Mouse (Mus musculus) hindbrain, embryonic 10.5 days (tissue): ENCODE results near the gene Slc16a10. TPM values are rescaled to one million over a fixed set of nuclear protein-coding genes. Genes with fewer than 3 reads are reported as not detected.
A peak's percentile ranks its signal among the peaks of the same experiment; 100 is the strongest.

ENCODE experiments used
- DNase-seq: peaks from one replicate; pipeline ENCODE4 v3.0.0-alpha.2; 2017; ENCODE audit warnings: low spot score
- H3K27ac ChIP-seq: fragments of 300-500 bp; sonication (generic); 2 replicates; pipeline ENCODE4 v1.5.1; 2016; ENCODE audit warnings: mild to moderate bottlenecking, moderate library complexity
- H3K27me3 ChIP-seq: fragments of 300-500 bp; sonication (generic); 2 replicates; pipeline ENCODE4 v1.6.1; 2016; ENCODE audit warnings: mild to moderate bottlenecking; ENCODE audit not compliant: poor library complexity, insufficient read depth, severe bottlenecking
- H3K36me3 ChIP-seq: fragments of 300-500 bp; sonication (generic); 2 replicates; pipeline ENCODE4 v1.6.1; 2016; ENCODE audit warnings: mild to moderate bottlenecking, moderate library complexity
- H3K4me1 ChIP-seq: fragments of 300-500 bp; sonication (generic); replicated peaks from 2 replicates; pipeline ENCODE4 v1.6.1; 2016; ENCODE audit warnings: mild to moderate bottlenecking
- H3K4me3 ChIP-seq: fragments of 300-500 bp; sonication (generic); 2 replicates; pipeline ENCODE4 v1.5.1; 2016; ENCODE audit warnings: mild to moderate bottlenecking, moderate library complexity
- H3K9me3 ChIP-seq: fragments of 300-500 bp; sonication (generic); 2 replicates; pipeline ENCODE4 v1.6.1; 2016; ENCODE audit warnings: mild to moderate bottlenecking, moderate library complexity
- WGBS: fragments of 180-500 bp; shearing (Covaris S2); methylation state at CpG from one replicate; pipeline ENCODE4 v1.1.7; 2016; 5-methylcytosine and 5-hydroxymethylcytosine counted together
- polyA plus RNA-seq: library from polyadenylated mRNA; unstranded; fragments of >200 nt; fragmentation: Nextera tagmentation; extraction: Ambion mirVana; gene quantifications from 2 replicates; pipeline ENCODE4 v1.2.1, GENCODE M21; 2016

The Slc16a10 gene
- 8.7 and 10.3 TPM in 2 replicates for polyA plus RNA-seq

DNA sequence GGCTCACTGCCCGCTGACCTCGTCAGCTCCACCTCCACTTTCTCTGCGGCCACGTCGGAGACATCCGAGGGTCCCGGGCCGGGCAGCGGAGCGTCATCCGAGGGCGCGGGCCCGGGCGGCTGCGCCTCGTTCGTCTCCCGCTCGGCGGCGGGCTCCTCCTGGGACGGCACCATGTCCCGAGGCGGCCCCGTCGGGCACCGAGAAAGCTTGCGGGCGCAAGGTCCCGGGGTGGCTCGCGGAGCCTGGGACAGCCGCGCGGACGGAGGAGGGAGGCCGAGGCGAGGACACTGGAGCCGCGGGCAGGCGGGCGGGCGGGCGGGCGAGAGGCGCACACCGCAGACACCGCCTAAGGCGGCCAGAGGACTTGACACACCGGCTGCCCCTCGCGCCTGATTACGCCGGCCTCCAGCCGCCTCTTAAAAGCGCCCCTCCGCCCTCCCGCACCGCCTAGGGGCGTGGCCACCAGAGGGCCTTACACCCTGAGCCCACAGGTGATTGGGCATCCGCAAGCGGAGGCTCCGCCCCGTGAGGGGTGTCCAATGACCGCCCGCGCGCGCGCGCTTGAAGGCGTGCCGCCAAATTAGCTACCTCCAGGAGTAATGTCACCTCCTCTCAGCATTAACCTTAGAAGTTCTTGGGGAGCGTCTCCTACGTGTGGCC lies at the start of gene Slc16a10:
Gene Slc16a10, minus strand, starts transcription at position 395 of the 660 bp plus-strand sequence.
- under 1% methylated on average over 76 of the region's 76 CpGs for whole genome bisulfite sequencing
- peaks cover 16% of the 10 kb centered on the region for H3K4me1 ChIP-seq
- H3K36me3 ChIP-seq: no peaks in the 10 kb centered on the region
- peaks cover 20% of the 10 kb centered on the region for H3K27me3 ChIP-seq
- H3K4me3 ChIP-seq: peak within 1 kb of the TSS; percentile 79
- H3K27ac ChIP-seq: peak within 1 kb of the TSS; percentile 89
- no peaks in the 10 kb centered on the region for H3K9me3 ChIP-seq
- DNase-seq: peak; percentile 92

GRCm38 (mm10) chr10:40191338-40191979 lies 49.4 kb upstream of the Slc16a10 start:
- H3K27ac ChIP-seq: 0 out of 2 replicates have a peak overlapping the region, but pooled peaks have one; percentile 29
- peaks cover 22% of the 10 kb centered on the region for H3K4me1 ChIP-seq
- H3K4me3 ChIP-seq: no peak overlapping the region
- 55% methylated on average over 22 of the region's 22 CpGs for WGBS
- no peaks in the 10 kb centered on the region for H3K9me3 ChIP-seq
- peak; percentile 9 for DNase-seq
- H3K27me3 ChIP-seq: no peaks in the 10 kb centered on the region
- no peaks in the 10 kb centered on the region for H3K36me3 ChIP-seq

GRCm38 (mm10) chr10:40190871-40191270 lies 48.8 kb upstream of the Slc16a10 start:
- 85% methylated on average over 8 of the region's 8 CpGs for WGBS
- no peak for DNase-seq
- H3K36me3 ChIP-seq: no peaks in the 10 kb centered on the region
- H3K27me3 ChIP-seq: no peaks in the 10 kb centered on the region
- no peak overlapping the region for H3K4me3 ChIP-seq
- no peaks in the 10 kb centered on the region for H3K9me3 ChIP-seq
- H3K27ac ChIP-seq: no peak overlapping the region
- peaks cover 22% of the 10 kb centered on the region for H3K4me1 ChIP-seq

- DNase-seq: no peak
- Histone ChIP-seq H3K9me3 (no peaks in the 10 kb centered on the region), H3K27ac (no peak overlapping the region), H3K36me3 (no peaks in the 10 kb centered on the region), H3K4me1 (peaks cover 22% of the 10 kb centered on the region), H3K4me3 (no peak overlapping the region), H3K27me3 (no peaks in the 10 kb centered on the region)
- WGBS: 88% methylated on average over 2 of the region's 2 CpGs
These were observed 47.6 kb upstream of the Slc16a10 start for GRCm38 (mm10) chr10:40189689-40190088.

DNA sequence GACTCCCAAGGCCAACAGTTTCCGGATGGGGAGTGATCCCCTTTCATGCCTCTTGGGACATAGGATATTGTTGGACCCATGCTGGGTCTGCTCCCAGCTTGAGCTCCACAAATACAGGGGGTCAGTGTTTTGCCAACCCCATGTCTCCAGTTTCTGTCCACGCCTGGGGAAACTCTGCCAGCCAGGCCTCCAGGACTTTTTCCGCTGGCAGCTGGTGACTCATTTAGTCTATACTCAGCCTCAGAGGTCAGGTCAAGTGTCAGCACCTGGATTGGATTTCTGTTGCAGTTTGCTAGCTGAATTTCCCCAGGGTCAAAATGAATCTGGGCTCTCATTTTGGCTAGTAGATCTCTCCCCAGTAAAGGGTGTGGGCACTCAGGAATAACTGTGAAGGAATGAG lies 46.8 kb upstream of the Slc16a10 start:
- H3K9me3 ChIP-seq: no peaks in the 10 kb centered on the region
- 54% methylated on average over 3 of the region's 3 CpGs for WGBS
- peaks cover 22% of the 10 kb centered on the region for H3K4me1 ChIP-seq
- peak; percentile 17 for DNase-seq
- H3K27me3 ChIP-seq: no peaks in the 10 kb centered on the region
- H3K36me3 ChIP-seq: no peaks in the 10 kb centered on the region
- no peak overlapping the region for H3K4me3 ChIP-seq
- no peak overlapping the region for H3K27ac ChIP-seq

DNA sequence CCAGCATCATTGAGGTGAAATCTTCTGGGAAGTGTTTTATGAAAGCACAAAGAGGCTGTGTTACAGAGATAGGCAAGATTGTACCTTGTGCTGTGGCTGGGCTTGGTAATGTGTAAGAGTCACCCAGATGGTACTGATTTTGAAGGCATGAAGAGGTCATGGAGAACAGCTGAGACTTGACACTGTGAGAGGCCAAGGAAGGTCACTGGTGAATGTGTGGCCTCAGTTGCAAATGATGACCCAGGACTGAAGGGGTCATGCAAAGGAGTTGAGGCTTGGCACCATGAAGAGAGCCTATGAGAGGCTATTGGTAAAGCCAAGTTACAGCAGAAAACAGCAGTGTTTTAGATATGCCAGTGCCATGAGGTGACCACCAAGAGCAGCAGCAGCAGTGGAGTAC lies 43.9 kb upstream of the Slc16a10 start:
- Histone ChIP-seq H3K27me3 (no peaks in the 10 kb centered on the region), H3K9me3 (no peaks in the 10 kb centered on the region), H3K27ac (no peak overlapping the region), H3K36me3 (no peaks in the 10 kb centered on the region), H3K4me3 (no peak overlapping the region), H3K4me1 (0 out of 2 replicates have a peak, but pooled peaks cover 7% of the 10 kb centered on the region)
- peak; percentile 33 for DNase-seq

GRCm38 (mm10) chr10:40180011-40180410 lies 38.0 kb upstream of the Slc16a10 start:
- H3K36me3 ChIP-seq: no peaks in the 10 kb centered on the region
- no peak for DNase-seq
- H3K27me3 ChIP-seq: no peaks in the 10 kb centered on the region
- no peak overlapping the region for H3K4me3 ChIP-seq
- no peak overlapping the region for H3K27ac ChIP-seq
- no peaks in the 10 kb centered on the region for H3K9me3 ChIP-seq
- no peaks in the 10 kb centered on the region for H3K4me1 ChIP-seq
- WGBS: 84% methylated on average over 2 of the region's 2 CpGs

- Histone ChIP-seq H3K9me3 (no peaks in the 10 kb centered on the region), H3K4me3 (no peak overlapping the region), H3K27me3 (no peaks in the 10 kb centered on the region), H3K4me1 (no peaks in the 10 kb centered on the region), H3K27ac (no peak overlapping the region), H3K36me3 (no peaks in the 10 kb centered on the region)
- no peak for DNase-seq
- 96% methylated on average over 5 of the region's 5 CpGs for WGBS
These were observed 37.1 kb upstream of the Slc16a10 start for GRCm38 (mm10) chr10:40179142-40179541.

- Histone ChIP-seq H3K36me3 (no peaks in the 10 kb centered on the region), H3K4me1 (no peaks in the 10 kb centered on the region), H3K27me3 (no peaks in the 10 kb centered on the region), H3K27ac (no peak overlapping the region), H3K9me3 (no peaks in the 10 kb centered on the region), H3K4me3 (no peak overlapping the region)
- no peak for DNase-seq
- WGBS: 58% methylated on average over 6 of the region's 6 CpGs
These were observed 35.4 kb upstream of the Slc16a10 start for GRCm38 (mm10) chr10:40177323-40177962.

DNA sequence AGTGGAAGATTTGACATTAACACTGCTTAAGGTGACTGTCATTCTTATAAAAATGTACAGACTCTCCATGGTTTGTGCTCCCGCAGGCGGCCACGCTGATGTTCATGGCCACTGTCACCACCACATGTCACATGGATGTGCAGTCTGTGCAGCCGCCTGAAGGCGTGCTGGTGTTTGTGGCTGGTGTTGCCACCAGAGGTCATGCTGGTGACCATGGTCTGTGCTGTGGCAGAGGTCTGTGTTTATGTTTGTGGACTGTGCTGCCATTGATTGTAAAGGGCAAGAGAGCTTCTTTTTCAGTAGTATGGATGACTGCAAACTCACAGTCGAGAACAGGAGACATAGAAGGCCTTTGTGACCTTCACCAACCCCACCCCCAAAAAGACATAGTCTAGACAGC lies 30.1 kb upstream of the Slc16a10 start:
- 88% methylated on average over 6 of the region's 6 CpGs for WGBS
- no peak for DNase-seq
- H3K36me3 ChIP-seq: no peaks in the 10 kb centered on the region
- H3K27me3 ChIP-seq: no peaks in the 10 kb centered on the region
- H3K4me1 ChIP-seq: 0 out of 2 replicates have a peak, but pooled peaks cover 6% of the 10 kb centered on the region
- no peak overlapping the region for H3K27ac ChIP-seq
- H3K4me3 ChIP-seq: no peak overlapping the region
- no peaks in the 10 kb centered on the region for H3K9me3 ChIP-seq

GRCm38 (mm10) chr10:40171211-40171610 lies 29.2 kb upstream of the Slc16a10 start:
- Histone ChIP-seq H3K9me3 (no peaks in the 10 kb centered on the region), H3K27ac (no peak overlapping the region), H3K4me1 (0 out of 2 replicates have a peak, but pooled peaks cover 6% of the 10 kb centered on the region), H3K4me3 (no peak overlapping the region), H3K36me3 (no peaks in the 10 kb centered on the region), H3K27me3 (no peaks in the 10 kb centered on the region)
- 69% methylated on average over 8 of the region's 8 CpGs for WGBS
- DNase-seq: no peak

DNA sequence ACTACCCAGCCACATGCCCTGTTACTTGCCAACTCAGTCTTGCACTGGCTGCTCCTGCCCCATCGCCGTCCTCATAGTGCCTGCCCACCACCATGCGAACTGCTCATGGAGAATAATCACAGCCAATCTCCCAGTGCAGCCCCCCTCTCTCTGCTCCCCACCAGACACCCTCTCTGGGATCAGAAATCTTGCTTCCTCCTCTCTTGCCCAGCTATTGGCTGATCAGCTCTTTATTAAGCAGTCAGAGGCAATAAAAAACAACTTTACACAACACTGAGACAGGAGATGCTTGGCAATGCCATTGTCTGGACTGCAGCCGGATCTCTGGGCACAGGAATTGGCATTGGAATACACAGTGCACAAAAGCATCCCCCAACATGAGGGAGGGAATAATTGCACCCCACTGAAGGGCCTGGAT lies 28.1 kb upstream of the Slc16a10 start:
- no peak overlapping the region for H3K27ac ChIP-seq
- 0 out of 2 replicates have a peak, but pooled peaks cover 6% of the 10 kb centered on the region for H3K4me1 ChIP-seq
- H3K4me3 ChIP-seq: no peak overlapping the region
- 90% methylated on average over 4 of the region's 4 CpGs for WGBS
- H3K9me3 ChIP-seq: no peaks in the 10 kb centered on the region
- no peak for DNase-seq
- H3K36me3 ChIP-seq: no peaks in the 10 kb centered on the region
- no peaks in the 10 kb centered on the region for H3K27me3 ChIP-seq

- Histone ChIP-seq H3K9me3 (no peaks in the 10 kb centered on the region), H3K27me3 (no peaks in the 10 kb centered on the region), H3K4me1 (0 out of 2 replicates have a peak, but pooled peaks cover 6% of the 10 kb centered on the region), H3K27ac (no peak overlapping the region), H3K4me3 (no peak overlapping the region), H3K36me3 (no peaks in the 10 kb centered on the region)
- 89% methylated on average over 10 of the region's 10 CpGs for WGBS
- no peak for DNase-seq
These were observed 27.5 kb upstream of the Slc16a10 start for GRCm38 (mm10) chr10:40169566-40169965.
